Mouse (Mus musculus) kidney, adult 2 months (tissue): ENCODE results near the gene Acot4. TPM values are rescaled to one million over a fixed set of nuclear protein-coding genes. Genes with fewer than 3 reads are reported as not detected.
A peak's percentile ranks its signal among the peaks of the same experiment; 100 is the strongest.
"Not testable (repeated sequence)": the region's sequence is repeated elsewhere in the genome, so short reads cannot be mapped to it uniquely, and the experiment has no call there.

Experiments used
- DNase-seq: peaks from one replicate; pipeline ENCODE4 v3.0.0; 2021
- H3K27ac ChIP-seq: fragments of 200-500 bp; 2 replicates; pipeline ENCODE4 v1.5.1; 2012; ENCODE audit warnings: low read depth, low read length, control low read depth, inconsistent platforms; ENCODE audit not compliant: insufficient read depth
- H3K27me3 ChIP-seq: fragments of 200-500 bp; replicated peaks from 2 replicates; pipeline ENCODE4 v1.6.1; 2012; ENCODE audit warnings: mild to moderate bottlenecking, moderate library complexity, low read length, inconsistent platforms; ENCODE audit not compliant: control insufficient read depth, insufficient read depth
- H3K36me3 ChIP-seq: fragments of 200-500 bp; 2 replicates; pipeline ENCODE4 v1.6.1; 2012; ENCODE audit warnings: mild to moderate bottlenecking, moderate library complexity, low read length, inconsistent platforms; ENCODE audit not compliant: control insufficient read depth, insufficient read depth
- H3K4me1 ChIP-seq: fragments of 200-500 bp; 2 replicates; pipeline ENCODE4 v1.6.1; 2011; ENCODE audit warnings: low read length; ENCODE audit not compliant: control insufficient read depth, insufficient read depth
- H3K4me3 ChIP-seq: fragments of 200-500 bp; 2 replicates; pipeline ENCODE4 v1.5.1; 2011; ENCODE audit warnings: mild to moderate bottlenecking, low read depth, low read length, control low read depth; ENCODE audit not compliant: insufficient read depth
- CTCF ChIP-seq: fragments of 200-500 bp; conservative IDR thresholded peaks from 2 replicates; pipeline ENCODE4 v1.5.1; 2011; ENCODE audit warnings: low read depth, mild to moderate bottlenecking, control low read depth, low read length, moderate library complexity, mixed read lengths; ENCODE audit not compliant: insufficient read depth, insufficient read length
- POLR2A ChIP-seq: fragments of 200-500 bp; IDR thresholded peaks from one replicate; pipeline ENCODE4 v1.6.1; 2011; ENCODE audit warnings: low read depth, low read length, control low read depth
- WGBS: fragments of 180-500 bp; shearing (Covaris S2); methylation state at CpG from one replicate; pipeline ENCODE4 v1.1.7; 2018; 5-methylcytosine and 5-hydroxymethylcytosine counted together
- polyA plus RNA-seq: library from polyadenylated mRNA; depleted of rRNA; stranded (reverse); fragments of >200 nt; gene quantifications from 2 replicates; pipeline ENCODE4 v1.2.3, GENCODE M21; 2012

The Acot4 gene
- polyA plus RNA-seq, 1 experiment: 47.8 TPM

DNA sequence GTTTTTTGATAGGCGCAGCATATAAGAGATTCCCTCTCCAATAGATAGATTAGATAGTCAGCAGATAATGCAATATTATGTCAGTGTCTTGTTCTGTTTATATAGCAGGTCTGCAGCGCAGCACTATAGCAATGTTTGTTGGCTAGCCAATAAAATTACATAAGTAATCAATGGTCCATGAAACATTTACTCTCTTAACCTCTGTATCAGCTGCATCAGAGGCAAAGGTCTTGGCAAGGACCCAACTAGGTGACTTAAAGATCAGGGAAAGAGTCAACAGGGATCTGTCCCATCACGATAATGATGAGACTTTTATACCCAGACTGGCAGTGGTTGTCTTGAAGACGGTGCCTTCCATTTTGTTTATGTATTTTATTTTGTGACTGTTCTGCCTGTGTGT, 5.3 kb upstream of the Acot4 start:
- WGBS: 67% methylated on average over 4 of the region's 4 CpGs
- H3K4me3 ChIP-seq: no peak overlapping the region
- H3K27ac ChIP-seq: no peak overlapping the region
- DNase-seq: no peak
- no peak for TF ChIP-seq POLR2A
- no peak for TF ChIP-seq CTCF
- no peaks in the 10 kb centered on the region for H3K36me3 ChIP-seq
- H3K4me1 ChIP-seq: peaks cover 10% of the 10 kb centered on the region; the same call in 1 of the 2 replicates
- H3K27me3 ChIP-seq: no peaks in the 10 kb centered on the region

- not testable (repeated sequence) for H3K36me3 ChIP-seq, H3K4me3 ChIP-seq, H3K27ac ChIP-seq, H3K27me3 ChIP-seq
- WGBS: 73% methylated on average over 2 of the region's 2 CpGs
- peak; percentile 52 for DNase-seq
- H3K4me1 ChIP-seq: peaks cover 10% of the 10 kb centered on the region; the same call in 1 of the 2 replicates
Measured at GRCm38 (mm10) chr12:84033302-84033701, 4.9 kb upstream of the Acot4 start.

GRCm38 (mm10) chr12:84034108-84034507, 4.1 kb upstream of the Acot4 start:
- Histone ChIP-seq H3K27me3 (no peaks in the 10 kb centered on the region), H3K27ac (no peak overlapping the region), H3K4me1 (peaks cover 10% of the 10 kb centered on the region; the same call in 1 of the 2 replicates), H3K4me3 (no peak overlapping the region), H3K36me3 (no peaks in the 10 kb centered on the region)
- 45% methylated on average over 4 of the region's 4 CpGs for WGBS
- DNase-seq: no peak
- TF ChIP-seq POLR2A (no peak), CTCF (no peak)

- not testable (repeated sequence) for H3K27me3 ChIP-seq, H3K36me3 ChIP-seq
- Histone ChIP-seq H3K4me1 (peaks cover 17% of the 10 kb centered on the region; the same call in 1 of the 2 replicates), H3K4me3 (peak within 1 kb of the TSS; percentile 72), H3K27ac (peak within 1 kb of the TSS; percentile 82)
- peak; percentile 77 for DNase-seq
- 3% methylated on average over 39 of the region's 39 CpGs for WGBS
Measured at GRCm38 (mm10) chr12:84038691-84039111, 522 bp downstream of the Acot4 start, which contains the start of gene Gm49366. Gm49366 (plus strand) TSS chr12:84038935.

DNA sequence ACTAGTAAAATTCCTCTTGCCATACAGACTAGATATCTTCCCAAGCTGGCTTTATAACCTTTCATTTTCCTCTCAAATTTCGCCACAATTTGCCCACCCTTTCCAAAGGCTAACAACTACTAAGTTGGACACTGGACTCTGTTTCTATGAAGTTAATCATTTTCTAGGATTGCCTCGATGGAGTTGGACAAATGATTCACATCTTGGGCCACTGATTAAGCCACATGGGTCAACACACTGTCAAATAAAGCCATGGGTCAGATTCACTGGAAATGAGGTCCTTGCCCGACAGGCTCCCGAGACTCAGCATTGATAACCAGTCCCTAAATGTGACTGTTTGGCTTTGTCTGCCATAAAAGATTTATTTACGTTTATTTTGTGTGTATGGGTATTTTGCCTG, 4.1 kb downstream of the Acot4 start:
- Histone ChIP-seq H3K27me3 (no peaks in the 10 kb centered on the region), H3K4me1 (peaks cover 17% of the 10 kb centered on the region; the same call in 1 of the 2 replicates), H3K36me3 (no peaks in the 10 kb centered on the region), H3K4me3 (no peak overlapping the region), H3K27ac (peak overlapping the region; percentile 99)
- DNase-seq: peak; percentile 92
- WGBS: 45% methylated on average over 5 of the region's 5 CpGs
- TF ChIP-seq POLR2A (no peak), CTCF (no peak)

- H3K4me3 ChIP-seq: no peak overlapping the region
- no peaks in the 10 kb centered on the region for H3K36me3 ChIP-seq
- no peaks in the 10 kb centered on the region for H3K27me3 ChIP-seq
- 41% methylated on average over 2 of the region's 2 CpGs for WGBS
- no peak overlapping the region for H3K27ac ChIP-seq
- peak; percentile 75 for DNase-seq
- peaks cover 13% of the 10 kb centered on the region; the same call in 1 of the 2 replicates for H3K4me1 ChIP-seq
- no peak for TF ChIP-seq POLR2A
- TF ChIP-seq CTCF: no peak
Measured at GRCm38 (mm10) chr12:84044045-84044444, 5.9 kb downstream of the Acot4 start.

GRCm38 (mm10) chr12:84046906-84047305, 8.7 kb downstream of the Acot4 start:
- peaks cover 11% of the 10 kb centered on the region; the same call in 1 of the 2 replicates for H3K4me1 ChIP-seq
- no peak for TF ChIP-seq CTCF
- TF ChIP-seq POLR2A: no peak
- no peak for DNase-seq
- 98% methylated on average over 1 of the region's 1 CpGs for WGBS
- no peaks in the 10 kb centered on the region for H3K36me3 ChIP-seq
- no peak overlapping the region for H3K27ac ChIP-seq
- no peak overlapping the region for H3K4me3 ChIP-seq
- H3K27me3 ChIP-seq: no peaks in the 10 kb centered on the region

GRCm38 (mm10) chr12:84050744-84051143, 12.6 kb downstream of the Acot4 start:
- WGBS: 41% methylated on average over 5 of the region's 5 CpGs
- not testable (repeated sequence) for H3K27me3 ChIP-seq, H3K4me1 ChIP-seq, H3K4me3 ChIP-seq, H3K36me3 ChIP-seq
- H3K27ac ChIP-seq: peak overlapping the region; percentile 72
- DNase-seq: peak; percentile 90
